Mouse (Mus musculus): ENCODE measurements around the gene 9530003J23Rik. TPM values are rescaled to one million over a fixed set of nuclear protein-coding genes. Genes with fewer than 3 reads are reported as not detected.
"Not testable (repeated sequence)": the region's sequence is repeated elsewhere in the genome, so short reads cannot be mapped to it uniquely, and the experiment has no call there.

The 9530003J23Rik gene
- total RNA-seq (2021) = not detected

DNA sequence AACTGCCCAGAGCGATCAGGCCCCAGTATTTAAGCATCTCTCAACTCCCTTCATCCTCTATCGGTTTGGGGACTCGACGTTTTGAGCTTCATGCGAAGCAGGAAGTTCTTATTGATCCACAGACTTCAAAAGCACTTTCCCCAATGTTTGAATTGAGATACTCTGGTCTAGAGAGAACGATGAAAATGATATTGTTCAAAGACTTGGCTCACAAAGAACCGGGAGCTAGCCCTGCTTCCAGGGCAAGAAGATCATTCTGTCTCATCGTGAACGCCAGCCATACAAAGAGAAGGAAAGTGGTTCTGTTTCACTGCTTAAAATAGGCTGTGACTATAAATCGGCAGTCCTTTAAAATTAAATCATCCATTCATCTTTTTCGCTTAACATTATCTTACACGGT lies at the start of gene 9530003J23Rik:
TSS of gene 9530003J23Rik (minus strand) at position 101 of the 400 bp plus-strand sequence.
- DNase-seq (ENCODE audit: low spot score) = no peak
- intact Hi-C loops (cut with DNase I) = no loop called here

- intact Hi-C loops (cut with DNase I) = no loop called here
- DNase-seq (ENCODE audit: low spot score) = no peak
These were observed 48.8 kb upstream of the 9530003J23Rik start for GRCm38 (mm10) chr10:117287226-117287850.

DNA sequence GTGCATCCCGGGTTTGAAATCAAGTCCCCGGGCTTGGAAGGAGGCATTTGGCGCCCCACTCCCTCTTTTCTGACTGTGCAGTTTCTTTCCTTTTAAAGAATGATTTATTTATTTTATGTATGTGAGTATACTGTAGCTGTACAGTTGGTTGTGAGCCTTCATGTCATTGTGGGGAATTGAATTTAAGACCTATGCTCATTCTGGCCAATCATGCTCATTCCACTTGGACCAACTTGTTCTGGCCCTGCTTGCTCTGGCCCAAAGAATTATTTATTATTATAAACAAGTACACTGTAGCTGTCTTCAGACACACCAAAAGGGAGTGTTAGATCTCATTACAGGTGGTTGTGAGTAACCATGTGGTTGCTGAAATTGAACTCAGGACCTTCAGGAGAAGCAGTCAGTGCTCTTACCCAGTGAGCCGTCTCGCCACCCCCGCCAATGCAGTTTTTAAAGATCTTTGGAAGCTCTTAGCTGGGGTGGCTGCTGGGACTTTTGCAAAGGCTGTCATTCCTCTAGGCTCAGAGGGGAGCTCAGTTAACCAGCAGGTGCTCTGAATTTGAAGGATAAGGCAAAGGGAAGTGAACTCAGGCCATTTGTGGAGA lies 48.0 kb upstream of the 9530003J23Rik start:
- intact Hi-C loops (cut with DNase I) = no loop called here
- no peak for DNase-seq (ENCODE audit: low spot score)

GRCm38 (mm10) chr10:117285584-117285983 lies 47.1 kb upstream of the 9530003J23Rik start:
- intact Hi-C loops (cut with DNase I) = not testable (repeated sequence)

DNA sequence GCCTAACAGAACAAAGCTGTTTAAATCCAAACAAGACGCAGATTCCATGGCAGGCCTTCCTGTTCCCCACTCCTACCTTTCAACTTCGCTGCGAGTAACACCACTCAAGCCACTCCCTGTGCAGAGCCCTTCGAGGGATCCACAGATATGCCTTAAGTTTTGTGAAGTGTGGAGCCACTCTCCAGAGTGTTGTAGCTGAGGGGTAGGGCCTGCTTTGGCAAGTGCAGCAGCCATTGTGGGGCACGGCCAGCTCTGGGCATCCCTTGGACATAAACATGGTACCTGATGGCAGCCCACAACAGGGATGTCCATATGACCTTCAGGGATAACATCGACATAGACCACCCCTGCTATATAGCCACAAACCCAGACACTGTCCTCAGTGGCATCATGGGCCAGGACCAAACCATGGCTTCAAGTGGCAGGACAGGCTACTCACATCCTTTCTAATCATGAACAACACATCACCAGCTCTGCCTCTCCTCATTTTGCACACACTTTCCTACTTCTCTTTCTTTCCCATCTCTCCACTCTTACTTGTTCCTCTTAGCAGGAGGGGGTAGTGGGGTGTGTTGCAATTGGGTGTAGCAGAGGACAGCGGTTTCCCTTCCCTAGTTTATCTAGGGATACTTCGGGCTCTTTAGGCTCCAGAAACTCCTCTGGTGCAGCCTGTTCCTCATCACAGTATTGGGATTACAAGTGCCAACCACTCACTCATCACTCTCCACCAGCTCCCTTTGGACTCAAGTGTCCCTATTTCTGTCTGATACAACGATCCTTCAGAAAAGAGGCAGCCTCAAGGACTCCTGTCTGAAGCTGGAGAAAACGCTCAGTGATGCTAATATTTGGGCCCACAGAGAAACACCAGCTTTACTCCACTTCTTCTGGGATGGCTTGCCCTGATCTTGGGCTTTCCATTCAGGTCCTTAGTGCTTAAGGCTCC lies 46.3 kb upstream of the 9530003J23Rik start:
- intact Hi-C loops (cut with DNase I) = no loop called here
- DNase-seq (ENCODE audit: low spot score) = no peak

More at GRCm38 (mm10) chr10:117285584-117285983, 47.1 kb upstream of the 9530003J23Rik start:
- DNase-seq (ENCODE audit: low spot score) = not testable (repeated sequence)

GRCm38 (mm10) chr10:117283871-117284577 lies 45.5 kb upstream of the 9530003J23Rik start:
- intact Hi-C loops (cut with DNase I) = no loop called here
- DNase-seq (ENCODE audit: low spot score) = no peak

- intact Hi-C loops (cut with DNase I); DNase-seq (ENCODE audit: low spot score): not testable (repeated sequence)
These were observed 44.7 kb upstream of the 9530003J23Rik start for GRCm38 (mm10) chr10:117283196-117283595.

- no peak for DNase-seq (ENCODE audit: low spot score)
- intact Hi-C loops (cut with DNase I) = no loop called here
These were observed 44.0 kb upstream of the 9530003J23Rik start for GRCm38 (mm10) chr10:117282551-117282950.

- DNase-seq (ENCODE audit: low spot score) = no peak
- intact Hi-C loops (cut with DNase I) = no loop called here
These were observed 43.5 kb upstream of the 9530003J23Rik start, which contains the start of gene Lyz2 for GRCm38 (mm10) chr10:117282049-117282448. TSS of gene Lyz2 (minus strand) at chr10:117282321.

- intact Hi-C loops (cut with DNase I) = no loop called here
These were observed 42.9 kb upstream of the 9530003J23Rik start for GRCm38 (mm10) chr10:117281381-117281920.

DNA sequence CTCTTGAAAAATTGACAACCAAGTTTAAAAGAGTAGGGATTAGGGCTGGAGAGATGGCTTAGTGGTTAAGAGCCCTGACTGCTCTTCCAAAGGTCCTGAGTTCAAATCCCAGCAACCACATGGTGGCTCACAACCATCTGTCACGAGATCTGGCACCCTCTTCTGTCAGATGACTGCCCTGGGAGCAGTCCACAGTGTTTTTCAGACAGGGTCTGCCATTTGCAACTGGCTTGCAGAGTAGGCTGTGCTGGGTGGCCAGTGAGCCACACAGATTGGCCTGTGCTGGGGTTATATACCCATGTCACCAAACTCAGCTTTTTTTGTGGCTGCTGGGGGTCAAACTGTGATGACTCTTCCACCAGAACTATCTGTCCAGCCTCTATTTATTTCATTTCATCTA lies 41.5 kb upstream of the 9530003J23Rik start:
- no peak for DNase-seq (ENCODE audit: low spot score)
- intact Hi-C loops (cut with DNase I) = no loop called here

More at GRCm38 (mm10) chr10:117281381-117281920, 42.9 kb upstream of the 9530003J23Rik start:
- DNase-seq (ENCODE audit: low spot score) = no peak

DNA sequence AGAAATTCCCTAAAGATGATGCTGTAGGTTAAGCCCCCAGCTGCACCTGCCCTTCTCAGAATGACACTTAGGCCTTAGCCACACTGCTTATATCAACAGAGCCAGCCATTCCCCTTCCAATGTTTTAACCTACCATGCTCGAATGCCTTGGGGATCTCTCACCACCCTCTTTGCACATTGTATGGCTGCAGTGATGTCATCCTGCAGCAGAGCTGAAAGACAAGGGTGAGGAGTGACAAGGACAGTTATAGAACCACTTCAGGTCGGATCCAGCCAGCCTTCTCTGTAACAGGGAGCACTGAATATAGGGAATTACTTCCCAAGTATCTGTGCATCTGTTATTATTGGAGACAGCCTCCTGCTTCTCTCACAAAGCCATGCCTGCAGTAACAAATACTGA lies 40.0 kb upstream of the 9530003J23Rik start:
- intact Hi-C loops (cut with DNase I); DNase-seq (ENCODE audit: low spot score): not testable (repeated sequence)

- DNase-seq (ENCODE audit: low spot score); intact Hi-C loops (cut with DNase I): not testable (repeated sequence)
These were observed 39.3 kb upstream of the 9530003J23Rik start for GRCm38 (mm10) chr10:117277779-117278178.

GRCm38 (mm10) chr10:117275681-117276369 lies 37.3 kb upstream of the 9530003J23Rik start:
- intact Hi-C loops (cut with DNase I) = no loop called here

DNA sequence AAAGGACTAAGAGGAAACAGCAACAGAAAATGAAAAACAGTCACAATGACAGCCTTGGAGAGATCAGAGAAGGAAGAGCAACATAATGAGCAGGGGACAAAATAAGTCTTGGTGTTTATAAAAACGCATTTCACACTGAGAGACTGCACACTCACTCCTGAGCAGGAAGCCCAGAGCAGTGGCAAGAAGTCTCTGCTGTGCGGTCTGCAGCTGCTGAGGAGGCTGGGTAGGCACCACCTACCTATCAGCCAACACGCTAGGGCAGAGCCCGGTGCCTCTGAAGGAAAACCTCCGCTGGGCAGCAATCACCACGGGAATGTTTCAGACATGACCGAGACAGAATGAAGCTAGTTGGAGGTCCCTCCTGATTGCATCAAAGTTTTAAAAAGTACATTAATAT lies 36.1 kb upstream of the 9530003J23Rik start:
- intact Hi-C loops (cut with DNase I) = loop anchor here (5.0 kb wide), 2 partner anchors 58 to 163 kb away; no protein-coding TSS in a partner anchor

More at GRCm38 (mm10) chr10:117275681-117276369, 37.3 kb upstream of the 9530003J23Rik start:
- no peak for DNase-seq (ENCODE audit: low spot score)

GRCm38 (mm10) chr10:117272023-117272422 lies 33.5 kb upstream of the 9530003J23Rik start:
- intact Hi-C loops (cut with DNase I) = loop anchor here (5.0 kb wide), 2 partner anchors 60 to 165 kb away; no protein-coding TSS in a partner anchor
- no peak for DNase-seq (ENCODE audit: low spot score)

More for the DNA sequence above, 36.1 kb upstream of the 9530003J23Rik start:
- not testable (repeated sequence) for DNase-seq (ENCODE audit: low spot score)

DNA sequence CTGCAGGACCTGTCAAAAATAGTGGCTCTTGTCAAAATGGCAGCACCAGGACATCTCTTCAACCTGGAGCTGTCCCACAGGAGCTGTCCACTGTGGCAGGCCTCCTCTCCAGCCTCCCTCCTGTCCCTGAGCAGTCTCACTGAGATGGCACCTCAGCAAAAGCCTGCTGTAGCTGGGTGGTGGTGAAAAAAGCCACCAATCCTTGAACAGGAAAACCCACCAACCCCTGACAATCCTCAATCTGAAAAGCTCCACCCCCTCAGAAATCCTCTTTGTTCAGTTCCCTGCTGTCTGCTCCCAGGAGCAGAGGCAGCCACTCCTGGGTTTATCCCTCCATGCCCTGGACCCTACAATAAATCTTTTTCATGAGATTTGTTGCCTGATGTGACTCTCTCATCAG lies 21.4 kb upstream of the 9530003J23Rik start:
- intact Hi-C loops (cut with DNase I) = no loop called here
- DNase-seq (ENCODE audit: low spot score) = no peak

DNA sequence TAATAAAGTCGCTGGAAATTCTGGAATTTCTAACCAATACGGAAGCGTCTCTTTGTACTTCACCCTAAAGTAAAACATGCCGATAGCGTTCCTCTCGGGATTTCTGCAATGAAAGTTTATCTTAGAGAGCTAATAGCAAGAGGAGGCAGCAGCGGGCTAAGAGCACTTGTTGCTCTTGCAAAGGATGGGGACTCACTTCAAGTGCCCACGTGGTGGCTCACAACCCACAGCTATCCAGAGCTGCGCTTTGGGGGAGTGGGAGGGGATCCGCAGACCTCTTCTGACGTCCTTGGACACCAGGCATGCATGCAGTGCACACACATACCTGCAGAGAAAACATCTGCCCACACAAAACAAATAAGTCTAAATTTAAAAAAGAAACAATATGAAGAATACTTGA lies 2.6 kb downstream of the 9530003J23Rik start:
- intact Hi-C loops (cut with DNase I) = no loop called here
- no peak for DNase-seq (ENCODE audit: low spot score)

DNA sequence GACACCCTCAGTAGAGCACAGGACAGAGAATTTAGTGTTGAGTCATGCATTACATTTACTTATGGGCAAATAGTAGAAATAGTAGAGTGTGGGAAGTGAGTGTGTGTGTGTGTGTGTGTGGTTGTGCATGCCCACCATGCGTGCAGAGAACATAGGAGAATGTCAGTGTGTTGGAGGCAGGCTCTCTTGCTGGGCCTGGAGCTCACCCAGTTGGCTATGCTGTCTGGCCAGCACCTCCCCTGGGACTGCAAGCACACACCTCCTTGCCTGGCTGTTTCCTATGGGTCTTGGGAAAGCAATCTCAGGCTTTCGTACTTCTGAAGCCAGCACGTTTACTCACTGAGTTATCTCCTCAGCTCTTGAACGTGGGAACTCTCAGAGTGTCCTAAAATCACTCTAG lies 3.7 kb downstream of the 9530003J23Rik start:
- intact Hi-C loops (cut with DNase I) = no loop called here
- no peak for DNase-seq (ENCODE audit: low spot score)
